Mouse (Mus musculus) midbrain, embryonic 14.5 days (tissue): Measurements from ENCODE around the gene C1qtnf3. TPM values are rescaled to one million over a fixed set of nuclear protein-coding genes. Genes with fewer than 3 reads are reported as not detected.

ENCODE experiments used
- ATAC-seq: fragments of 200-750 bp; cut with Nextera tagmentation; 2 replicates; pipeline ENCODE4 v1.8.0; 2017; ENCODE audit warnings: moderate number of reproducible peaks, moderate library complexity; ENCODE audit not compliant: low FRiP score, low TSS enrichment
- DNase-seq: peaks from one replicate; pipeline ENCODE4 v3.0.0-alpha.2; 2015
- H3K27ac ChIP-seq: fragments of 300-500 bp; sonication (generic); replicated peaks from 2 replicates; pipeline ENCODE4 v1.5.1; 2014; ENCODE audit warnings: mild to moderate bottlenecking, low read depth, low read length, moderate library complexity
- H3K27me3 ChIP-seq: fragments of 300-500 bp; sonication (generic); 2 replicates; pipeline ENCODE4 v1.6.1; 2014; ENCODE audit warnings: low read length, control low read depth, mixed read lengths; ENCODE audit not compliant: control insufficient read depth, insufficient read depth
- H3K36me3 ChIP-seq: fragments of 300-500 bp; sonication (generic); 2 replicates; pipeline ENCODE4 v1.6.1; 2014; ENCODE audit warnings: low read length, control low read depth; ENCODE audit not compliant: control insufficient read depth, insufficient read depth
- H3K4me1 ChIP-seq: fragments of 300-500 bp; sonication (generic); 2 replicates; pipeline ENCODE4 v1.6.1; 2014; ENCODE audit warnings: mild to moderate bottlenecking, antibody characterized with exemption, low read length, control low read depth; ENCODE audit not compliant: control insufficient read depth, insufficient read depth
- H3K4me2 ChIP-seq: fragments of 300-500 bp; sonication (generic); 2 replicates; pipeline ENCODE4 v1.6.1; 2014; ENCODE audit warnings: mild to moderate bottlenecking, low read length, moderate library complexity
- H3K4me3 ChIP-seq: fragments of 300-500 bp; sonication (generic); replicated peaks from 2 replicates; pipeline ENCODE4 v1.5.1; 2014; ENCODE audit warnings: low read depth, low read length
- H3K9ac ChIP-seq: fragments of 300-500 bp; sonication (generic); replicated peaks from 2 replicates; pipeline ENCODE4 v1.6.1; 2014; ENCODE audit warnings: mild to moderate bottlenecking, low read length, moderate library complexity
- H3K9me3 ChIP-seq: fragments of 300-500 bp; sonication (generic); 2 replicates; pipeline ENCODE4 v1.6.1; 2016; ENCODE audit warnings: low read length, control low read depth, mixed read lengths; ENCODE audit not compliant: control insufficient read depth
- WGBS: fragments of 180-500 bp; shearing (Covaris S2); extraction: QIAGEN DNeasy Blood & Tissue Kit; methylation state at CpG from one replicate; pipeline ENCODE4 v1.1.7; 2014; 5-methylcytosine and 5-hydroxymethylcytosine counted together
- polyA plus RNA-seq: library from polyadenylated mRNA; unstranded; fragments of >200 nt; fragmentation: Nextera tagmentation; extraction: Ambion mirVana; gene quantifications from 2 replicates; pipeline ENCODE4 v1.2.1, GENCODE M21; 2014

C1qtnf3 gene
- polyA plus RNA-seq = 0.42 and 0.88 TPM in 2 replicates

GRCm38 (mm10) chr15:10951951-10952759 lies at the start of gene C1qtnf3:
TSS of gene C1qtnf3 (plus strand) at chr15:10952332.
- ATAC-seq = no peak
- Histone ChIP-seq H3K36me3 (no peaks in the 10 kb centered on the region), H3K9ac (no peak within 1 kb of the TSS), H3K27ac (no peak within 1 kb of the TSS), H3K27me3 (no peaks in the 10 kb centered on the region), H3K4me3 (no peak within 1 kb of the TSS), H3K4me1 (no peaks in the 10 kb centered on the region), H3K9me3 (no peaks in the 10 kb centered on the region), H3K4me2 (0 out of 2 replicates have a peak within 1 kb of the TSS, but pooled peaks have one; percentile 8)
- 74% methylated on average over 23 of the region's 23 CpGs for WGBS
- DNase-seq = peak; percentile 4

GRCm38 (mm10) chr15:10902360-10902759 lies 49.8 kb upstream of the C1qtnf3 start:
- no peak overlapping the region for H3K4me2 ChIP-seq
- no peaks in the 10 kb centered on the region for H3K36me3 ChIP-seq
- no peaks in the 10 kb centered on the region for H3K9me3 ChIP-seq
- no peak overlapping the region for H3K27ac ChIP-seq
- H3K4me1 ChIP-seq = no peaks in the 10 kb centered on the region
- no peak overlapping the region for H3K4me3 ChIP-seq
- no peak overlapping the region for H3K9ac ChIP-seq
- H3K27me3 ChIP-seq = no peaks in the 10 kb centered on the region
- DNase-seq (no peak), ATAC-seq (no peak)
- 89% methylated on average over 4 of the region's 4 CpGs for WGBS

GRCm38 (mm10) chr15:10916611-10917311 lies 35.4 kb upstream of the C1qtnf3 start:
- Histone ChIP-seq H3K9ac (no peak overlapping the region), H3K27ac (no peak overlapping the region), H3K36me3 (no peaks in the 10 kb centered on the region), H3K27me3 (no peaks in the 10 kb centered on the region), H3K4me3 (no peak overlapping the region), H3K4me1 (no peaks in the 10 kb centered on the region), H3K4me2 (no peak overlapping the region), H3K9me3 (no peaks in the 10 kb centered on the region)
- ATAC-seq (no peak), DNase-seq (no peak)
- WGBS = 81% methylated on average over 4 of the region's 4 CpGs

- H3K27me3 ChIP-seq = no peaks in the 10 kb centered on the region
- no peaks in the 10 kb centered on the region for H3K9me3 ChIP-seq
- H3K36me3 ChIP-seq = no peaks in the 10 kb centered on the region
- no peak overlapping the region for H3K27ac ChIP-seq
- no peak overlapping the region for H3K9ac ChIP-seq
- no peaks in the 10 kb centered on the region for H3K4me1 ChIP-seq
- no peak for ATAC-seq
- H3K4me3 ChIP-seq = no peak overlapping the region
- WGBS = 94% methylated on average over 3 of the region's 3 CpGs
- DNase-seq = no peak
- H3K4me2 ChIP-seq = no peak overlapping the region
Measured at GRCm38 (mm10) chr15:10917312-10917660, 34.8 kb upstream of the C1qtnf3 start.

- no peak overlapping the region for H3K9ac ChIP-seq
- no peaks in the 10 kb centered on the region for H3K4me1 ChIP-seq
- H3K27ac ChIP-seq = no peak overlapping the region
- ATAC-seq (no peak), DNase-seq (no peak)
- H3K27me3 ChIP-seq = no peaks in the 10 kb centered on the region
- H3K4me2 ChIP-seq = no peak overlapping the region
- no peaks in the 10 kb centered on the region for H3K9me3 ChIP-seq
- no peak overlapping the region for H3K4me3 ChIP-seq
- H3K36me3 ChIP-seq = no peaks in the 10 kb centered on the region
- WGBS = 83% methylated on average over 5 of the region's 5 CpGs
Measured at GRCm38 (mm10) chr15:10920212-10920611, 31.9 kb upstream of the C1qtnf3 start.

GRCm38 (mm10) chr15:10921064-10921463 lies 31.1 kb upstream of the C1qtnf3 start:
- no peak overlapping the region for H3K4me2 ChIP-seq
- H3K9ac ChIP-seq = no peak overlapping the region
- ATAC-seq (no peak), DNase-seq (peak; percentile 68)
- H3K9me3 ChIP-seq = no peaks in the 10 kb centered on the region
- H3K4me3 ChIP-seq = no peak overlapping the region
- H3K4me1 ChIP-seq = no peaks in the 10 kb centered on the region
- H3K27ac ChIP-seq = no peak overlapping the region
- no peaks in the 10 kb centered on the region for H3K27me3 ChIP-seq
- WGBS = 29% methylated on average over 4 of the region's 4 CpGs
- H3K36me3 ChIP-seq = no peaks in the 10 kb centered on the region

- H3K9ac ChIP-seq = no peak overlapping the region
- H3K9me3 ChIP-seq = no peaks in the 10 kb centered on the region
Measured at GRCm38 (mm10) chr15:10922061-10922460, 30.1 kb upstream of the C1qtnf3 start.

GRCm38 (mm10) chr15:10922570-10922969 lies 29.6 kb upstream of the C1qtnf3 start:
- Histone ChIP-seq H3K4me1 (no peaks in the 10 kb centered on the region), H3K27me3 (no peaks in the 10 kb centered on the region), H3K27ac (no peak overlapping the region), H3K4me2 (no peak overlapping the region), H3K9ac (no peak overlapping the region), H3K4me3 (no peak overlapping the region), H3K36me3 (no peaks in the 10 kb centered on the region), H3K9me3 (no peaks in the 10 kb centered on the region)
- DNase-seq (peak; percentile 50), ATAC-seq (peak; percentile 35; the same call in 1 of the 2 replicates)
- 6% methylated on average over 3 of the region's 3 CpGs for WGBS

More at GRCm38 (mm10) chr15:10922061-10922460, 30.1 kb upstream of the C1qtnf3 start:
- Histone ChIP-seq H3K4me3 (no peak overlapping the region), H3K36me3 (no peaks in the 10 kb centered on the region), H3K4me1 (no peaks in the 10 kb centered on the region), H3K27me3 (no peaks in the 10 kb centered on the region), H3K4me2 (no peak overlapping the region), H3K27ac (no peak overlapping the region)
- ATAC-seq = no peak
- no peak for DNase-seq
